Mouse (Mus musculus): Measurements from ENCODE around the gene Zfp831.

The Zfp831 gene

DNA sequence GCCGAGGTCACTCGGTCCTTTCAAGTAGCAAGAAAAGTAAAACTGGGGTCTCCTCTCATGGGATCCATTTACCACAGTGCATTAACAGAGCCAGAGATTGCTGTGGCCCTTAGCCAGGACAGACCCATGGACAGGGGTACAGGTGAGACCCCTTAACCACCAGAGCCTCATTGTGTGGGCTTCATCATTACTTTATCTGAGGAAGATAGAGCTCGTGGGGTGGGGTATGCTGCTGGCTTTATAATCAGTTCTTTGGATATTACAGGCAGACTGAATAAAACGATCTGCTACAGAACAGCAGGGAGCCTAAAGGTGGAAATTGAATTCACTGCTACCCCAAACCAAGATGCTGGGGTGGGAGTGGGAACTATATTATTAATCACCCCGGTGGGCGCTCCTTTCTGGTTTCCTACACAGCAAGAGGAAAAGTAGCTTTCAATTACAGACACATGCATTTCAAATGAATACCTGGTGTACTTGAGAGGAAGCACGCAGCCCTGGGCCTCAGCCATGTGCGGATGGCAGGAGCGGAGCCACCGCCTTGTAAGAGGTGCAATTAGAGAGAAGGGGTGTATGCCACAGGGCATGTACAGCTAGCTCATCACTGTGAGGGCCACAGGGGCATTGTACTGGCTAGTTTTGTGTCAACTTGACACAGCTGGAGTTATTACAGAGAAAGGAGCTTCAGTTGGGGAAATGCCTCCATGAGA is 83.9 kb downstream of the Zfp831 start:
- DNase-seq (ENCODE audit: low spot score in 2 of 2): no peak

DNA sequence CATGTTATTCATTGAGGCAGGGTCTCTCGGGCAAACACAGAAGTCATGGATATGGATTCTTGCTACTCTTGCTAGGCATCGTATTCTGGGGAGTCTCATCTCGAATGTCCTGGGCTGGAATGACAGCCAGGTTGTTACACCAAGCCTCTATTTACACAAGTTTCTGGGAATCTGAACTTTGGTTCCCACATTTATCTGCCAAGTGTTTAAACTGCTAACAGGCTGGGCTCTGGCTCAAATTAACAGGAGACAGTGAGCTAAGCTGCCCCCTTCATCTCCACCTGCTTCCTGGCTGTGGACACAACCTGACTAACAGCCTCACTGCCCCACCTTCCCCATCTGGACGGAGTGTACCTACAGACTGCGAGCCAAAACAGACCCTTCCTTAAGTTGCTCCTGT is 88.6 kb downstream of the Zfp831 start:
- no peak for DNase-seq (ENCODE audit: low spot score in 2 of 2)

DNA sequence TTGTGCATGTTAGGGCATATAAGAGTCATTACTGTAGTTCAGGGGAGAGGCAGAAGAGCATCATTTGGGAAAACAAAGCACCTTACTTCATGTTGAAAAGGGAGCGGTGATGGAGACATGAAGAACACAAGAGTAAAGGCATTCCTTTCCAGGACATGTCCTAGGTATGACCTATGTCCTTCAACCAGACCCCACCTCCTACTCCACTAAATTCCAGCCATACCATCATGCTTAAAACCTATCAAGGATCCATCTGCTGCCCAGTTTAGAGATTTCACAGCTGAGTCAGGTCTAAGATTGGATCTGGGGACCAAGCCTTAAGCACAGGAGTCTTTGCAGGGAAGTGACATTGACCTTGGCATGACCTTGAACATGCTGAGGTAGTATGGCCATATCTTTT is 91.9 kb downstream of the Zfp831 start:
- no peak for DNase-seq (ENCODE audit: low spot score in 2 of 2)

DNA sequence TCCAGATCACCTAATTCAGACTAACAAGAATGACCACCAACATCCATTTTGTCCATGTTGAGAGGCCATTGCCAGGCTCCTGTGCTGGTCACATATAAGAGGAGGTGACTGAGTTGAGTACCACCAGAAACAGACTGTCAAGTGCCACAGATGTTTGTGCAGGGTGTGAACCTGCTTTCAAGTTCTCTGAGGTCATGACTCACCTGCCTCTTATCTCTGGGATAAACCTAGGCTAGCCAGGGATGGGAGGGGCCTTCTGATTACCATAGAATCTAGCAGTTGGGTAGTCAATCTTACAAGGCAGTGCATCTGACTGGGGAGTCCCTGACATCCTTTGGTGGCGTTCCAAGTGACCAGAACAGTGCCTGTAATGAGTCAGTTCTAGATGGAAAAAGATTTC is 103.8 kb downstream of the Zfp831 start:
- DNase-seq (ENCODE audit: low spot score in 2 of 2): no peak

DNA sequence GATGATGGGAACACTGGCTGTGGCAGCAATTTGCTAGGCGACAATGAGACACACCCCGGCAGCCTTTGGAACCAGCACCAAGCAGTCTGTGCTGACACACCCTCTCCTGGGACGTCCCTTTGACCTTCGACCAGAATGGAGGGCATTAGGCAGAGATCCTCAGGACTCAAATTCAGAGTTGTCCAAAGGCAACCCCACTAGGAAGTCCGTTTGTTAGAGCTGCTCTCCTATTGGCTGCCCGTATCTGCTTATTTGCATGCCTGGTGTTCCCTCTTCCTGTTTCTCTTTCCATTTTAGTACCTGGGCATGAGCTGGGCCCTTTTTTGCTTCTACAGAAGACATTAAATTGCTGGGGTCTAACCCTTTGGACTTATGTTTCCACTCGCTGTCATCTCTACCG is 105.0 kb downstream of the Zfp831 start:
- DNase-seq (ENCODE audit: low spot score in 2 of 2): no peak

DNA sequence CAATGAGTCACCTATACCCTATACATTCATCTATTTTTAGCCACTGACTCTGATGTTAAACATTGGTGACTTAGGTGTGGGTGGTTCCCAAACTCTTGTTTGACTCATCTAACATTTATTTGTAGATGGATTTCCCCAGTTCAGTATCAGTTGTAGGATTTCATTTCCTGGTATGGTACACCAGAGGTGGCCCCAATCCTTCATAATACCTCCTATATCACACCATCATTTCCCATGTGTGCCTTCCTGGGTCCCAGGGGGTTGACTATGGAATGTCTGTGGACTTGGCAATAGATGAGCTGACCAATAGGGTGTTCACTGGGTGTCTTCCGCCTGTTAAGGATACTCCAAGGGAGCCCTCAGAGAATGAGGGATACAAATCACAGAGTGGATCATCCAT is 109.9 kb downstream of the Zfp831 start:
- no peak for DNase-seq (ENCODE audit: low spot score in 2 of 2)

DNA sequence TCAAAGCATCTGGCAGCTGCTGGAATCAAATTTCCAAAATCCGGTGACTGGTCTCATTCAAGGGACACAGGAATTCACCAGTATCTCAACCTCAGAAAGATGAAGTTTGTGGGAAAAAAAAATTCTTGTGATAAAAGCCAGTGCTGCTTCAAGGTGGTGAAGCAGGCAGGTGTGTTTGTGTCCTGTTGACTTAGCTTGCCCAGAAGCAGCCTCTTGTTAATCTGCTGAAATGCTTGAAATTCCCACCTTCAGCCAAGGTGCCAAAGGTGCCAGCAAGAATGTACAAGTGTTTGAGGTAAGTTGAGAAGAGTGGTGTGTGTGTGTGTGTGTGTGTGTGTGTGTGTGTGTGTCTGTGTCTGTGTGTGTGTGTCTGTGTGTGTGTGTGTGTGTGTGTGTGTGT is 110.9 kb downstream of the Zfp831 start:
- no peak for DNase-seq (ENCODE audit: low spot score in 2 of 2)

DNA sequence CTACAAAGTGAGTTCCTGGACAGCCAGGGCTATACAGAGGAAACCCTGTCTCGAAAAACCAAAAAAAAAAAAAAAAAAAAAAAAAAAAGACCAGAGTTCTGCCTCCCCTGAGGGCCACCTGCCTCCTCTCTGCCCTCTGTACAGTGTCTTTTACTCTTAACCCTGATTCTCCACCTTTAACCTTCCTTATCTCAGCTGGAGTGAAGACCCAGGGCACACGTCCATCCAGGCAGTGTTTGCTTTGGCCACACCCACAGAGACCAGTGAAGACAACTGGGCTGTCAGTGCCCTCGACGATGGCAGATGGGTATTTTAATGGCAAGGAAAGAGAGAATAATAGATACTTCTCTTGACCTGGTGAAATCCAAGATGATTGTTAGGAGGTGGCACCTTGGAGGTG is 115.9 kb downstream of the Zfp831 start:
- no peak for DNase-seq (ENCODE audit: low spot score in 2 of 2)
